Mouse (Mus musculus) layer of hippocampus, adult 9-10 months (tissue): ENCODE measurements at regions not wholly inside any gene's neighbourhood (a gene's known extent, or its start where the extent isn't known, plus 50 kb on each side); places are given as distances from the start of the nearest gene placed in this dataset.

Experiments
- DNase-seq: peaks from one replicate; pipeline ENCODE4 v3.0.0; 2022; ENCODE audit warnings: low spot score

DNA sequence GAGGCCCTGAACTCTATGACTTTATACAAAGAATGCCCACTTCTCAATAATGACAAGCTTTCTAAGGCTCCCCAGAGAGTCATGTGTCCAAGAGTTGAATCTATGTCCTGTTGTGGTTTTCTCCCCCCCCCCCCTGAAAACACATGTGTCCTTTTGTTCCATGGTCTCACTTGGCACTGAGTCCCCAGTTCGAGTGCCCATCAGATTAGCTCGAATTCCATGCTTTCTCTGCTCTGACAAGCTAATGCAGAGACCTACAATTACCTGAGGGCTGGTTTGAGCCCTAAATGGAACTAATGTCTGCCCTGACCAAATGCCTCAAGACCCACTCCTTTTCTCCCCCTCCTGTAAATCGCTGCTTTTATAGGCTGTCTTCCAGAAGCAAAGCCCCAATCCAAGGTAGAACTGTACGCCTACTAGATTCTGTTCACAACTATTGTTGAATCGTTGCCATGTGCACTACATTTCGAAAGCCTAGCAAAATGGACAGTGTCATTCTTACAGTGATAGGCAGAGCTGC is 392.0 kb downstream of the Wdr11 start:
- DNase-seq, result no peak

DNA sequence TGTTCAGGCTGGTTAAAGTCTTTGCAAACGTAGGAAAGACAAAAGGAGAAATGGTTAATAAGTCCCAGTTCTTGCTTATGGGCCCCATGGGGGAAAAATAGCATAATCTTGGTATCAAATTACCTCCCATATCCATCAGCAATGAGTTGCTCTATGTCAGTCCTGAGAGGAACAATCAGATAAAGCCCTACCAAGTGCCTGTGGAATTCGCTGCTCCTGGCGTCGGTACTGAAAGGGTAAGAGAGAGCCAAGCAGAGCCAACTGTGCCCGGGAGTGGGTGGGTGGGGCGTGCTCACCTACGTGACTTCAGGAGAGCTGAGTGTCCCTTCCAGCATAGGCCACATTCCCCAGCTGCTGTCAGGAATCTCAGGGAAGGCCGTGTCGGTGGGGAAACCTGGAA is 392.7 kb downstream of the Wdr11 start:
- DNase-seq, result no peak

DNA sequence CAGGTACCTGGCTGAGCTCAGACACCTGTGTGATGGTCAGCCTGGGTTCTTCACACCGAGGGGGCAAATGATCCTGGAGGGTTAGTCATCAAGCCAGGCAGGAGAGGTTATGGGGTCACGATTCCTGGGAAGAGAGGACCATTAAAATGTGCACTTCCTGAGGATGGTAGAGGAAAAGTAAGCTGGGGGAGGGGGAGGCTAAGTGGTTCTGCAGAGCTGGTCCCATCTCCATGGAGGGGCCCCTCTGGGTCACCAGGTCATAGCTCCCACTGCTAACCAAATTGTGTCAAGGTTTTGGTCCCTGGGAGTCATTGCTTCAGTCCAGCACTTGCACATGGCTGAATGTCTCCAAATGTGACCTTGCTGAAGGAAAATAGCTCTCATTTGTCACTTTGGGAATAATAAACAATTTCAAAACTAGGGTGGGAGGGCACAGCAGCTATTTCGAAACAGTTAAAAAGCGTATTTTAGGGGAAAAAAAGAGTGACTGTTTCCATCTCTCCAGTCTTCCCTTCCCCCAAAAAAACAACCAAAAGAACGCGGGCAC is 395.5 kb downstream of the Wdr11 start:
- no peak for DNase-seq

DNA sequence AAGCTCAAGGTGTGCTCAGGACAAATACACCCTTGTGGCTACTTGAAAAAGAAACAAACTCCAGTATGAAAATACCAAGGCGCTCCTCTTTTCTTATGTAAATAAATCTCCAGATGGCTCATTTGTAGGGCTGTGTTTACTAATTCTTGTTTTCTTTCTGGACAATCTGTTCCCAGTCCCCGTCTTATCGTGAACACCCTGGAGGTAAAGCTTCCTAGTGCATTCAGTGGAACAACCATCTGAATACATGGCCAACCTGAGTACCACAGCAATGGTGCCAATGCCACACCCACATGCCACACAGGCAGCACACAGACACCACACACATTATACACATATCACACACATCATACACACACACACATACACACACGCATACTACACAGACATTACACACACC is 396.1 kb downstream of the Wdr11 start:
- no peak for DNase-seq

DNA sequence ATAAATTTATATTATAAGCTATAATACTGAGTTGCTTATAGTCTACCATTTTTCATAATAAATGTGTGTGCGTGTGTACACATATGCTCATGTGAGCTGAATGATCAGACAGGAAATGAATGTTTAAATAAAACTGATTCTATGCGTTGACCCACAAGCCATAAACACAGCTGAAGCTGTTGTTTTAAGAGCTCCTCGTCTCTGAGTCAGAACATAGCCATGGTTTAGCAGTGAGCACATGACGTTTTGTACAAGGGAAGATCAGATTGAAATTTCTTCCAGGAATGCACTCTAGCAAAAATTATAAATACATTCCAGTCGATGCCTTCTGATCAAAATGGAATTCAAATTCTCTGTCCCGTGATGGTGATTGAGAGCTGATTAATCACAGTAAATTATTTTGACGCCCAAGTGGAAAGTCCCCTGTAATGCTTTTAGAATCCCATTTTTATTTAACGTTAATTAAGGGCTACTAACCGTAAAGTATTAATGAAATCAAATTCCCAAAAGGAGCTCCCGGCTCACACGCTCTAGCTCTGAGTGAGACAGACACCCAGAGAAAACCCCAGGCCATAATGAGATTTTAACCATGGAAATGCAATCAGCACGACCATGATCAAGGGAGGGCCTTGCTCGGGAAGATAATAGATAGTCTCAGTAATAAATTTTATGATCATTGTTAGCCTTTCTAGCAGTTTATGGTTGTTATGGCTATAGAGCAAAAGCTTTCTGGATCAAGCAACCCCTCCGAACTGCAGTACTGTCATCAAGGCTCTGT is 402.0 kb downstream of the Wdr11 start:
- DNase-seq, result no peak

DNA sequence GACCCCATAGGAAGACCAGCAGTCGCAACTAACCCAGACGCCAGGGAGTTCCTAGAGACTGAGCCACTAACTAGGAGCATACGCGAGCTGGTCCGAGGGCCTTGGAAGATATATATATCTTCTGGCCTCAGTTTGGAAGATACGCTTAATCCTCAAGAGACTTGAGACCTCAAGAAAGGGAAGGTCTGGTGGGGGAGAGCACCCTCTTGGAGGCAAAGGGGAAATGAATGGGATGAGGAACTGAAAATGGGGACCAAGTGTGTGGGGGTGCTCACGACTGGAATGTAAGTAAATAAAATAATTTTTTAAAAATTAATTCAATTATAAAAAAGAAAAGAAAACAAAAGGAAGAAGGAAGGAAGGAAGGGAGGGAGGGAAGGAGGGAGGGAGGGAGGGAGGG is 403.9 kb downstream of the Wdr11 start:
- DNase-seq, result no peak

DNA sequence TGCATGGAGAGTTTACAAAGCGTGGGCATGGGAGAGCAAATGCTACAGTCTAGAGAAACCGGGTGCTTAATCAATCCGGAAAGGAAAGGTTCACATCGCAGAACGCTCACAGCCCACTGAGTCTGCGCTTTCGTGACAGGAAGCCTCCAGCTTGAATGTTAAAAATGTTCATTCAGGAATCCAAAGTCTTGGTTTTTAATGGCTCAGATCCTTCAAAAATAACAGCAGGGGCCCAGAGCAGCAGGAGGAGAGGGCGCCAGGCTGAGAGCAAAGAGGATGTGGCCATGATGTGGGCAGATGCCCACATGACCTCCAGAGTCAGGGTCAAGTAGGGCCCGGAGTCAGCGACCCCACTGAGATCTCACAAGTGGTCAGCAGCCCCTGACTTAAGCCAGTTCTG is 409.4 kb downstream of the Wdr11 start:
- DNase-seq, result no peak

DNA sequence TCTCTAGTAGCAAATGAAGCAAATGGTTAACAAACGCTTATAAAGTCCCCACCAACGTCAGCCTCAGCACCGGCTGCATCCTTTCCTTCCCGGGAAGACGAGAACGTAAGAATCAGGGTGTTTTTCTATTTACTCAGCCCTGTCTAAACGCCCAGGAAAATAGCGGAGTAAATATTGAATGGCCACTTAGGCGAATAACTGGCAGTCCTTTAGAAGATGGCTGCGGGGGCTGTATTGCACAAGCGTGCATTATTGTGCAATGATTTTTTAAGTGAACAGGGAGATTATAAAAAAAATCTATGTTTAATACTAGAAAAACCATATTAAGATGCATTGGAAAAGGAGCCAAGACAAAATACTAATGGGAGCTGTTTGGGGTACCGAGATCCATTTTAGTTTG is 410.3 kb downstream of the Wdr11 start:
- no peak for DNase-seq

DNA sequence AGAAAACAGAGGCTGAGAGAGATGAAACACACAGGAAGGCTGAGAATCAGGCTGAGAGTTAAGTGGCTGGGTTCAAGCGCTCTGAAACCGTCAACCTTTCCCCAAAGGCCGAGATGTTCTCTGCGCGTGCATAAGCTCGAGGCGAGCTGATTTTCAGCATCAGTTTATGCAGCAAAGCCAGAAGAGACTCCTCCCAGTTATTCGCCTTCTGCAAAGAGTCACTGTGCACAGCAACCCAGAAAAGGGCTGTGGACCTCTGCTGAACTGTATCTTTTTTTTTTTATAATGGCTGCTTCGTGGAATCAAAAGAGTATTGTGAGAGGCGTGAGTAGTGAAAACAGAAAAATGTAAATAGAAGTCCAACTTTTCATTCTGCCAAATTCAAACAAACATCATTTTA is 413.7 kb downstream of the Wdr11 start:
- no peak for DNase-seq

DNA sequence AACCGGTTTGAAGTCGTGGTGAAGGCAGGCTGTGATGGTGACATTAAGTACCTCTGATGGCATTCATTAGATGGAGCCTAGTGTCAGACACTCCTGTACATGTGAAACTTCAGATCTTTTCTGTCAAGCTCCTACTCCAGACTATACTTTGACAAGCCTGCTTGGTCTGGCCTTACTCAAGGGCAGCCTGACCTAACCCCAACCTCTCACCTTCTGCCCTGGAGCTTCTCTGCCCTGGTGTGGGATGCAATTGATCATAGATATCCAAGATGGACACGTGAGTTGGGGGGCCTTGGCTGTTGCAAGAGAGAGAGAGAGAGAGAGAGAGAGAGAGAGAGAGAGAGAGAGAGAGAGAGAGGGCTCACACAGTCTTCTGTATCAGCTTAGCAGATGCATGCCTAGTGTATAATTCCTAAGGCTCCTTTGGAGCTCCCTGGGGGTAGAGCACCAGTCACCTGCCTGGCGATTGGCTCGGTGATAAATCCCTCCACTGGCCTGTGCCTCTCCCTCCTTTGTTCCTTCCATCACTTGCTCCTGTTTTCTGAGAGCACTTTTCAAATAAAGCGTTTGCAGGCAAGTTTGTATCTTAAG is 416.4 kb downstream of the Wdr11 start:
- DNase-seq, result no peak

DNA sequence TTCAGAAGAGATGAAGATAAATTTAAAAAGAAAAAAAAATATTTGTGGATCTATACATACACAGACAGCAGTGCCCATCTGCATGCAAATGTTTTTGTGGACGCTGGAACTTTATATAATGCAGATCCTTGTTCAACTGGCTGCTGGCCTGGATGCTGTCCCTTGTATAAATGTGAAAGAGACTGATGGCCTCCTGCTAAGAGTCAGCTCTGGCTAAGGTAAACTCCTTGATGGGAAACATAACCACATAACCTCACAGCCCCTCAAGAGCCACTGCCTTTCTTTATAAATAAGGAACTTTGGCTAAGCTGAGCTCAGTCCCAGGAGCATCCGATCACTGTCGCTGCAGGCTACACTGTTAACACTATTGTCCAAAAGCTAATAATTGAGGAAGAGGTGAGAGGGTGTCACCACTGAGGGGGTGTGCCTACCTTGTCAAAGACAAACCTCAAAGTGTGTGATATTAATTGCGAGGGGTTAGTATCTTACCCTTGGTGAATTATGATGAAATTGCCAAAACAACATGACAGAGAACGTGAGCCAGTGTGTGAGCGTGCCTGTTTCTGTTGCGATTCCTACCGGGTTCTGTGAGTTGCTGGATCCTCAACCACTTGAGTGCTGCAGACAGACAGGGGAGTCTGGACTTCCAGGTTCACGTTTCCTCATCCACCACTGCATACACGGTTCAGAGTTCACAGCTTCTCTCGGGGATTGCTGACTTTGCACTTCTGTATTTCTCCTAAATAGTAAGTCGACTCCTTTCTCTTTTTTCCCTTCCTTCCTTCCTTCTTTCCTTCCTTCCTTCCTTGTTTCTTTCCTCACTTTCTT is 417.1 kb downstream of the Wdr11 start:
- DNase-seq, result no peak

DNA sequence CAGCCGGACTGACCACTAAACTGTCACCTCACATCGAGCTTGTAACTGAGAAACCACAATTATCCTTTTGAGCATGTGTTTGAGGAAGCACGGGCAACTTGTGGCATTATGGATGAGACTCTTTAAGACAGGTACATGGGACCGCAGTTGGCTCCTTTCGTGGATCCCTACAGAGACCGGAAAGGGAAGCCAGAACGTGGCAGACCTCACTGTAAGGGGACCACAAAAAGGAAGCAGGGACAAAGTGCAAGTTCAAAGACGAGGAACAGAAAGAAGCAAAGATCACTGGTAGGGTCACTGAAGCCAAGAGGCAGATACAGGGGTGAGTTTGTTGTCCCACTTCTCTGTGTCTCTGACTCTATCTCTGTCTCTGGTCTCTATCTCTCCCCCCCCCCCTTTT is 420.4 kb downstream of the Wdr11 start:
- DNase-seq, result no peak

DNA sequence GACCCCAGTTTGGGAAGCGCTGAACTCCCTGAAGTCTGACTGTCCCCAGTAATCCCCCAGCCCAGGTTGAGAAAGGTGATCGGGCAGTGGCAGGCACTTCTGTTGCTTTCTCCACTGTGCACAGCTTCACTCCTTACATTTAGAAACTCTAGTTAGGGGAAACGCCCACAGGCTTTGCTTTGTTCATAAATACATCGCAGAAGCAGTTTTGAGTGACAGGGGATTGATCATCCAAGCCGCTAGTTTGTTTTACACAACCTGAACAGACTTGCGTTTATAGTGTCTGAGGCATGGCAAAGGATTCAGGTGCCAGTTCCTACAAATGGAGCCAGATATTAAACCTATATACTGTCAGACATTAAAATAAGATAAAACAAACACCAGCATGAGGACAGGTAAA is 421.4 kb downstream of the Wdr11 start:
- DNase-seq, result no peak

DNA sequence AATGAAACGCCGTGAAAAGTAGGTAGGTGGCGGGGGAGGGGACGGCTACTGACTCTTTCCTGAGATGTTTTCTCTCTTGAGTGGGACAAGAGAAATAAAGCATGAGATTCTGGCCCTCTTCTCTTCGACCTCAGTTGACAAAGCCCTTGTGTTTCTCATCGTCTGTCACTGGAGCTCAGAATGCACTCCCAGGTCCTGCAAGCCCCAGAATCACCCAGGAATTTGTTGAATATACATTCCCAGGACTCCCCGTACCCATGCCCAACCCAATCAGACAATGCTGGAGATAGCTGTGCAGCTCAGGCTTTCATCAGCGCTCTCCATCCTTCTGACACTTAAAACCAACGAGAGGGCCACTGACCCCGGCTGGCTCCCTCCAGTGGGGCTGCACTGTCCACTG is 422.9 kb downstream of the Wdr11 start:
- no peak for DNase-seq

DNA sequence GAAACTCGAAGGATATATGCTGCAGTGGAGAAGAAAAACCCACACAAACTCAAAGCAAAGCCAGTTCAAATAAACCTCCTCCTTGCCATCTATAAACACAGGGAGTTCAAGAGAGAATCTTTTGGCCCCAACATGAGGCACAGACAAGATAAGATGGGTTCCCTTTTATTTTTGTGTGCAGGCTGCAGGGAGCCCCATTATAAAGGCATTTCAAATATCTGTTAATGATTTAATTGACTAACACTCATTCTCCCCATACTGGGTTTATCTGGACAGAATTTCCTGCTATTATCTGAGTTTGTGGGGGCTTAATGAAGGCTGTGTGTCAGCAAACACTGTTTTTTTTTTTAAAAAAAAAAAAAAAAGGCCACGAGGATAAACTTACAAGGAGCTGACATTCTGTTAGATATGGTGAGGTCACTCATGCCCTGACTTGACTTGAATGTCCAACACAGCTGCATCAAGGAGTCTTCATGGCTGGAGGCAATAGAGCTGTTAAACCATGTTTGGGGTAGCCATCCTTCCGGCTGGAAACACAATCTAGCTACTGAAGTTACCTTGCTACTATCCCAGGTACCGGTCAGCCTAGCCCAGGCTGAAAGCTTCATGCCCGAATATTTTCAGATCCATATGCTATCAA is 423.8 kb downstream of the Wdr11 start:
- DNase-seq, result no peak

DNA sequence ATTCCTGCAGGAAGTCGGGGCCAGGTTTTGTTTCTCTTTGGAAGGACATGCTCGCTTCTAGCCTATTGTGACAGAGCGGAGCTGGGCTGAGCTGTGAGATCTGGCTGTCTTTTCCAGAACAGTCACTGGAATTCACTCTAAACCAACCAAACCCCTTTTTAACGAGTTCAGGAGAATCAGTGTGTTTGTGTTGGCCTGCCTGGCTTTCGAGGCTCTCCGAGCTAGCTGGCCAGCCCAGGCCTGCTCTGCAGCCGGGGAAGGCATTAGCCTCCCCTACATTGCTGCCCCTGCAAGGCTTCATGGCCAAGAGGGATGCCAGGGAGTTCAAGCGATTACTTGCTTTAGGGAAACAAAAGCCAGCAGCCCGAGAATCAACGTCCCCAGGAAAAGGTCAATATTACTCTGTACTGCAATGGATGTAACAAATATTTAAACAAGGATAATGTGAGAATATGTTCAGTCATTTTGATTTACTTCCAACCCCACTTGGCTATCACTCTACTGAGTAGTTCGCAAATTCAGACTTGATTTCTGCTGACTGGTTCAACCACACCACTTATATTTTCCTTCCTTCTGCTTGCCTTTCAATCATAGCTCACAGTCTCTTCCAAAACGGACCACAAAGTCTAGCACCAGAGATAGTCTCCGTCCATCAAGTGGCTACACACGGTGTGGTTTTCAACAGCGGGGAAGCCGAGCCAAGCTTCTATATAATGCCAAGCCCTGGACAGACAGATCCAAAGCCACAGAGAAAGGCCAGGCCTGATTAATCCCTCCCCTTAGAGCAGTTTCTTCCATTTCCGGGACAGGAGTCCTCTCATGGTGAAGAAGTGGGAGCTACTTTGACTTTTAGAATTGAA is 424.6 kb downstream of the Wdr11 start:
- DNase-seq, result no peak

DNA sequence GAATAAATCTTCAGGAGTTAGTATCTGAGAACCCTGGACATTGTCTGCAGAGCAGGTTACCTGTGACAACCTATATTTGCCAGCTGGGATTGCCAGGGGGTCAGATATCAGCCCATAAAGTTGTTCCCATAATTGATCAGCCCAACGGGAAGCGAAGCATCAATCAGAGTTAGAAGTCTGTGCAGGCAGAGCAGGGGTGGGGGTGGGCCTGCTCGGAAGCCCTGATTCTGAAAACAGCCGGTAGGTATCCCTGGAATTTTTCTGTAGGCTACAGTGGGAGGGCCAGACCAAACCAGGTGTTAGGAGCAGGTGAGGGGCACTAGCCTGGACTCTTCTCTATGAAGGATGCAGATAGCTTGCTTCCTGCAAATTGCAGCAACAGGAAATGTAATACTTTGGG is 427.2 kb downstream of the Wdr11 start:
- no peak for DNase-seq

DNA sequence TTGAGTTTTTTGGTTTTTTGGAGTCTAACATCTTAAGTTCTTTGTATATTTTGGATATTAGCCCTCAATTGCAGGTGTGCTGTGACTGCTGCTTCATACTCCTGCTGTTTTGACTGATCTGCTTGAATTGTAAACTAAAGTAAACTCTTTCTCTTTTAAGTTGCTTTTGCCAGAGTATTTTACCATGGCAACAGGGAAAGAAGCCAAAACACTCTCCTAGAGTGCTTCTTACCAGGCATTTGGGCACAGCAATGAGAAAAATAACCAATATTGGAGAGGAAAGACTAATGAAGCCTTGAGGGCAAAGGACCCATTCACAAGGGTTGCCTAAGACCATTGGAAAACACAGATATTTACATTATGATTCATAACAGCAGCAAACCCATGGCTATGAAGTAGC is 437.3 kb downstream of the Wdr11 start:
- DNase-seq, result no peak

DNA sequence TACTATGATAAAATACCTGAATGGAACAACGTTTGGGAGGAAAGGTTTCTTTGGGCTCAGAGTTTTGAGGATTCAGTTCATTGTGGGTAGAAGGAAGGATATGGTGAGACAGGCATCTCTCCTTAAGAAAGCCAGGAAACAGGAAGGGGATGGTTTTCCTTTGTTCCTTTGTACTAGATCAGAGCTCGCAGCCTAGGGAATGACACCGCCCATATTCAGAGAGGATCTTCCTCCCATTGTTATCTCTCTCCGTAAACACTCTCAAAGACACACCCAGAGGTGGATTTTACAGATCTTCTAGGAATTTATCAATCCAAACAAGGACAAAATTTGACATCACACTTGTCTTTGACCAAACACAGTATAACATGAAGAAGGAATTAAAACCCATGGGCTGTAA is 439.0 kb downstream of the Wdr11 start:
- DNase-seq, result no peak

DNA sequence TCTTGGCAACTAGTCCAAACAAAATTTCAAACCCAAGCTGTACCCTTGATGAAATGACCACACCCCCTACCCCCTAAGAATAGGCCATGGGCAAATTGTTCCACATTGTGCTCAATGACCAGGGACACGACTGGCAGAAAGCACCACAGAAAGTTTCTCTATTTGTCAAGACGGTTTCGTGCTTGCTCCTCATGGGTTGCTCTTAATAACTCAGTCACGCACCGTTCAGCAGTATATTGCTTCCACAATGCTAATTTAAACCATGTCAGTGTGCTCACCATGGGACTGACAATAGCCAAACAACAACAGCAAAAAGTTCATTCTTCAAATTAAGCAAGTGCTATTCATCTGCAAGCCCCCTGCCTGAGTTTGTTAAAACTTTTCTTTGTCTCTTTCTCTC is 444.6 kb downstream of the Wdr11 start:
- no peak for DNase-seq

DNA sequence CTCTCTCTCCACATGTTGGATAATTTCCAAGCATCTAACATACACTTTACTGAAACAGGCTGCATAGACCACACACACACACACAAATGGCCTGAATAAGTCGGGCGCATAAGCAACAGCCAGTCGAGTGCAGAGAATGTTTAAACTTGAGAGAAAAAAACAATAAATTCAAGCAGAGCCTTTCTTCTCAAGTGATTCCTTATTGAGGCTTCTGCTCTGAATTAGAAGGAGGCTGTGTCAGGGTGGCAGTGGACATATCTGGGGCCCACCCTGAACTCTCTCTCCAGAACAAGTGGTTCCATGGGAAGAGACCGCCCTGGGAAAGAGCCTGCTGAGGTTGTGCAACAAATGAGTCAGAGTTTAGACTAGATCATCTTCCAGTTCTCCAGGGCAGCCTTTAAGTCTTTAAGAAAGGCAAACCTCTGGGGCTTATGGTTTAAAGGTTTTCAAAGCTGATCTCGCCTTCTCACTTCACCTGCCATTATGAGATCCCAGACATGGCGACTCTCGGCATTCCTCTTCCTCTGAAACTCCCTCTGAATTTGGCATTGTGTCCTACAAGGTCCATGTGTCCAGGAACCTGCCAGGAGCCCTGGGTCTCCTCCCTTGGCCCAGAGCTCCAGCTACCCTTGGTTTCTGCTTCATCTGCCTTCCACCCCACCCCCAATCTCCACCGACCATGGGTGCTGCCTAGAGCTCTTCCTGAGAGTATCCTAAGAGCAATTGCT is 445.3 kb downstream of the Wdr11 start:
- no peak for DNase-seq
